Mouse (Mus musculus) ES-E14 (cell line): ENCODE results near the gene Bnip1. TPM values are rescaled to one million over a fixed set of nuclear protein-coding genes. Genes with fewer than 3 reads are reported as not detected.

Experiments used
- DNase-seq: peaks from one replicate; pipeline ENCODE4 v3.0.0-alpha.2; 2013; ENCODE audit warnings: low read depth, low spot score
- H3K27ac ChIP-seq: 2 replicates; pipeline ENCODE4 v1.5.1; 2012; ENCODE audit warnings: low read depth, mild to moderate bottlenecking, low read length, moderate library complexity, mixed read lengths; ENCODE audit not compliant: poor library complexity, insufficient read depth, severe bottlenecking
- H3K36me3 ChIP-seq: 2 replicates; pipeline ENCODE4 v1.6.1; 2012; ENCODE audit warnings: mild to moderate bottlenecking, low read length, moderate library complexity, mixed read lengths; ENCODE audit not compliant: control insufficient read depth, poor library complexity, insufficient read depth, severe bottlenecking
- H3K4me1 ChIP-seq, 2 experiments: fragments of 150-350 bp in 1 of 2; sonication (generic) in 1 of 2; 2 replicates each; pipeline ENCODE4 v1.6.1; 2012; ENCODE audit warnings: low read length in 2 of 2, mild to moderate bottlenecking in 1 of 2, mixed read lengths in 1 of 2; ENCODE audit not compliant: control insufficient read depth in 2 of 2, insufficient read depth in 2 of 2, poor library complexity in 1 of 2
- H3K4me3 ChIP-seq, 2 experiments: fragments of 150-350 bp in 1 of 2; sonication (generic) in 1 of 2; 2 replicates each; pipeline ENCODE4 v1.5.1; 2012; ENCODE audit warnings: low read length in 2 of 2, low read depth in 1 of 2, mild to moderate bottlenecking in 1 of 2, mixed read lengths in 1 of 2; ENCODE audit not compliant: insufficient read depth in 1 of 2, poor library complexity in 1 of 2, severe bottlenecking in 1 of 2
- H3K9ac ChIP-seq: 2 replicates; pipeline ENCODE4 v1.6.1; 2012; ENCODE audit warnings: low read depth, mild to moderate bottlenecking, low read length, mixed read lengths; ENCODE audit not compliant: poor library complexity, insufficient read depth, severe bottlenecking
- H3K9me3 ChIP-seq: fragments of 150-350 bp; sonication (generic); 2 replicates; pipeline ENCODE4 v1.6.1; 2012; ENCODE audit warnings: low read depth, mild to moderate bottlenecking, low read length; ENCODE audit not compliant: control insufficient read depth, insufficient read depth
- CHD2 ChIP-seq: IDR thresholded peaks from 2 replicates; pipeline ENCODE4 v1.6.1; 2014; ENCODE audit warnings: mild to moderate bottlenecking, low read depth, low read length, inconsistent platforms
- HCFC1 ChIP-seq: IDR thresholded peaks from 2 replicates; pipeline ENCODE4 v1.6.1; 2012; ENCODE audit warnings: low read length, inconsistent platforms, borderline replicate concordance; ENCODE audit not compliant: insufficient read depth
- MAFK ChIP-seq: IDR thresholded peaks from 2 replicates; pipeline ENCODE4 v1.6.1; 2014; ENCODE audit warnings: mild to moderate bottlenecking, low read depth, low read length, inconsistent platforms; ENCODE audit not compliant: insufficient read depth
- ZC3H11A ChIP-seq: IDR thresholded peaks from 2 replicates; pipeline ENCODE4 v1.6.1; 2012; ENCODE audit warnings: low read depth, mild to moderate bottlenecking, inconsistent platforms, low read length, borderline replicate concordance
- ZNF384 ChIP-seq: IDR thresholded peaks from 2 replicates; pipeline ENCODE4 v1.6.1; 2012; ENCODE audit warnings: low read depth, low read length, inconsistent platforms
- in situ Hi-C, 2 experiments: fragments of 600-800 bp; cut with MboI; formaldehyde crosslinking; loops; one replicate each; pipeline ENCODE4 v1.15.1; 2025; ENCODE audit warnings: low sequenced_read_pairs in 2 of 2, inconsistent platforms in 1 of 2; ENCODE audit not compliant: unreplicated experiment in 2 of 2
- total RNA-seq: library from RNA; depleted of rRNA; stranded (reverse); fragments of 300-350 nt; gene quantifications from 2 replicates; pipeline ENCODE4 v1.2.3, GENCODE M21; 2012

Gene Bnip1
- total RNA-seq, 1 experiment: 24.5 TPM

DNA sequence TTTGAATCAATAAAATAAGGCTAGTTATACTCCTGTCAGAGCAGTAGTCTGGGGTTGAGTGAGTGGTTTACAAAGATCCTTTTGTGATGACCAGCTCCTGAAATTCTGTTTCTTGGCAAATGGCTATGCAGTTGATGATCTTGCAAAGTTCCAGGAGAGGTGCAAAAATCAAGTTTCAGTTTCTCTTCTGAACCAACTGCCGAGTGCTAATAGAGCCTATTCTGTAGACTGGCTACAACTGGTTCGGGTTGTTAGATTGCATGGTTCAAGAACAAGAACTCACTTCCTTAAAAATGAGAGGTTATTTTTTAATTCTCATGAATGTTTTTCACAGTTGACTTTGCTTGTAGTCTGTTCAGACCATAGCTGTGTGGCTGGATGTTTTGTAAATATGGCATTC lies 27.4 kb upstream of the Bnip1 start:
- H3K36me3 ChIP-seq: no peaks in the 10 kb centered on the region; the same call in 1 of the 2 replicates
- no peaks in the 10 kb centered on the region for H3K4me1 ChIP-seq
- in situ Hi-C loops: no loop called here
- H3K9me3 ChIP-seq: no peaks in the 10 kb centered on the region
- no peak overlapping the region for H3K27ac ChIP-seq
- DNase-seq: no peak
- H3K9ac ChIP-seq: no peak overlapping the region
- no peak overlapping the region for H3K4me3 ChIP-seq
- TF ChIP-seq HCFC1 (no peak), ZNF384 (no peak), CHD2 (no peak), MAFK (no peak), ZC3H11A (no peak)

DNA sequence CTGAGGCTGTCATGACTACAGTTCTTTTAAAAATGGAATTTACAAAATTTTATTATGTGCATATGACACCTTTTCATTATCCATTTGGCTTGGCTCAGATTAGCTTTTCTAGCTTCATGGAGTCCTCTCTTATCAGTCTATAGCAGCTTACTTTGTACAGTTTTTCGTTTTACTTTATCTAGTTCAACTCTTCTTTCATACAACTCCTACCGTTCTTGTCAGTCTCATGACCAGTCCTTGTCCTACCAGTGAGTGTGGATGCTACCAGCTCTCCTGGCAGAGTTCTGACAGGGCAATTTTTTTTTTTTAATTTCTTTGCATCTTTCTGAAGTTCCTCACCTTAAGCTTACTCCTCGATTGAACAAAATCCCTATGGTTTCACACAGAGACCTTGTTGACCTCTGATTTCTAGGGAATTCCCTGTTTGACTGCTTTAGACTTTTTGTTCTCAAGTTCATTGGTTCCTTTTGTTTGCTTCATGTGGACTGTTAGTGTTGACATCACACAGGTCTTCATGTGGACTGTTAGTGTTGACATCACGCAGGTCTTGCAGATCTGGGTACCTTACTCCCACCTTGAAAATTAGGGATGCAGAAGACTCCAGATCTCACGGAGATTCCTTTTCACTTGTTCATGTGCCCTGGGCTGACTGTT lies 13.6 kb upstream of the Bnip1 start:
- Histone ChIP-seq H3K27ac (no peak overlapping the region), H3K36me3 (peaks cover 4% of the 10 kb centered on the region)
- in situ Hi-C loops: no loop called here

DNA sequence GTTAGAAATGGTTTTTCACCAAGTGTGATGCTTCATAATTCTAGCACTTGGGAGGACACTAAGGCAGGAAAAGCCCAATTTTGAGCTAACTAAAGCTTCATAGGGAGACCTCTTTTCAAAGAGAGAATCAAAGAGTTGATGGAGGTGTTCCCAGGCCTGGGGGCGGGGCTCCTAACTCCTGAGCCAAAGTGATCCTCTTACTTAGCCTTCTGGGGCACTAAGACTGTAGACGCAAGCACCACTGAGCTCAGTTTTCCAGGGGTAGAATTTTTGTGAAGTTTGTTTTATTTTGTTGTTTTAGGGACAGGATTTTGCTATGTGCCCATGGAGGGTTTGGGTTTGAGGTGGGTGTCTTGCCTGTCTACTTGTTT lies 13.1 kb upstream of the Bnip1 start:
- in situ Hi-C loops: no loop called here
- Histone ChIP-seq H3K4me3 (no peak overlapping the region), H3K27ac (no peak overlapping the region), H3K9ac (no peak overlapping the region), H3K4me1 (no peaks in the 10 kb centered on the region), H3K36me3 (peaks cover 4% of the 10 kb centered on the region), H3K9me3 (no peaks in the 10 kb centered on the region)
- DNase-seq: no peak
- TF ChIP-seq ZNF384: no peak
- no peak for TF ChIP-seq CHD2
- TF ChIP-seq HCFC1: no peak
- TF ChIP-seq ZC3H11A: no peak
- TF ChIP-seq MAFK: no peak

More for the DNA sequence above, 13.6 kb upstream of the Bnip1 start:
- Histone ChIP-seq H3K9ac (no peak overlapping the region), H3K4me3 (no peak overlapping the region), H3K4me1 (no peaks in the 10 kb centered on the region), H3K9me3 (no peaks in the 10 kb centered on the region)
- no peak for TF ChIP-seq ZNF384
- no peak for TF ChIP-seq ZC3H11A
- no peak for TF ChIP-seq HCFC1
- TF ChIP-seq MAFK: no peak
- TF ChIP-seq CHD2: no peak
- no peak for DNase-seq

DNA sequence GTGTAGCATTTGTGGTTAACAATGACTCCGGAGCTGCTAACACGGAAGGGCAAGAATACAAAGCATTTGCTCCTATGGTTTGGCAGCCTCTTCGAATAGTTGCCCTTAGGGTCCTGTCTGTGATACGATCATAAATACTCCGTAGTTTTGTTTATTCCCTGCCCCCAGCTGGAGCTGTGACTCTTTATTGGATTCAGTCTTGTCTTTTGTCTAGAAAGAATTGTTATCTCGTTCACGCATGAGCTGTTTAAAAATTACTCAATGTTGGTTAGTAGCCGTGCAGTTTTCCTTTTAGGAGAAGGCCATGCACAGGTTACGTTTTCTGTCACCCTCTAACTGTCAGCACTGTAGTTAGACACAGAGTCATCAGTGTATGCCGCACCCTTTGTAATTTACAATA lies 4.7 kb upstream of the Bnip1 start:
- TF ChIP-seq ZNF384 (no peak), CHD2 (no peak), ZC3H11A (no peak), HCFC1 (no peak), MAFK (no peak)
- no peaks in the 10 kb centered on the region for H3K9me3 ChIP-seq
- peaks cover 0 to 10% of the 10 kb centered on the region in 2 experiments; a peak in 2 of 4 replicates for H3K4me1 ChIP-seq
- H3K27ac ChIP-seq: no peak overlapping the region
- H3K9ac ChIP-seq: no peak overlapping the region
- no peak for DNase-seq
- in situ Hi-C loops: no loop called here
- no peak overlapping the region for H3K4me3 ChIP-seq
- no peaks in the 10 kb centered on the region for H3K36me3 ChIP-seq
